Mouse (Mus musculus): ENCODE data around the gene Fbxl7.
"Not testable (repeated sequence)": the region's sequence is repeated elsewhere in the genome, so short reads cannot be mapped to it uniquely, and the experiment has no call there.

The Fbxl7 gene

DNA sequence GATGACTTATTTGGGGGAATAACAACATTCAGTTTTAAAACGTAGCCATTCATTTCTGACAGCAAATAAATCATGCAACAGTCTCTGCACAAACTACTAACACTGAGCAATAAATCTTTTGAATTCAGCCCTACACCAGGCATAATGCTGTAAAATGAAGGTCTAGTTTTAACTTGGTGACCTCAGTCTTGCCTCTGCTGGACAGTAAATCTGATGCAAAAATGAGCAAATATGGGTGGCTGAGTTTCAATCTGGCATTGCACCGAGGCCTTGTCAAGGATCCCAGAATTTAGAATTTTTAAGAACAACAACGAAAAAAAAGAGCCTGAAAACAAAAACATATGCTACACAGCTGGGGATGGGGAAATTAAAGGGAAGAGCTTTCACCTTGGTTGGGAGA lies 85.8 kb downstream of the Fbxl7 start:
- no peak for DNase-seq (ENCODE audit: low spot score)

DNA sequence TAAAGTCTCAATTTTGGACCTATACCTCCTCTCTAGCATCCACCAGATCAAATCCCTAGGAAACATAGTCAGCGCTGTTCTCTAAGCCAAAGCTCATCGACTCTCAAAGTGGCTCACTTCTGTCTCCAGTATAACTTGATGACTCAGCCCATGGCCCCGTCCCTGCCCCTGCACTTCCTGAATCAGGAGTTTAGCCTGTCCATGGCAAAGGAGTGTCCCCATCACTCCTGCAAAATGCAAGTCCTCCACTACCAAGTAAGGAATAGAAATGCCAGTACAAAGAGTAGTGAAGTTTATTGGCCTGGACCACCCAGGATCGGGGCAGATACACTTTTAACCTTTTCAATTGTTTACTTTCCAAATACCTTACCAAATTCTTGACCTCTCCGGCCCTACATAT lies 91.3 kb downstream of the Fbxl7 start:
- DNase-seq (ENCODE audit: low spot score), result no peak

DNA sequence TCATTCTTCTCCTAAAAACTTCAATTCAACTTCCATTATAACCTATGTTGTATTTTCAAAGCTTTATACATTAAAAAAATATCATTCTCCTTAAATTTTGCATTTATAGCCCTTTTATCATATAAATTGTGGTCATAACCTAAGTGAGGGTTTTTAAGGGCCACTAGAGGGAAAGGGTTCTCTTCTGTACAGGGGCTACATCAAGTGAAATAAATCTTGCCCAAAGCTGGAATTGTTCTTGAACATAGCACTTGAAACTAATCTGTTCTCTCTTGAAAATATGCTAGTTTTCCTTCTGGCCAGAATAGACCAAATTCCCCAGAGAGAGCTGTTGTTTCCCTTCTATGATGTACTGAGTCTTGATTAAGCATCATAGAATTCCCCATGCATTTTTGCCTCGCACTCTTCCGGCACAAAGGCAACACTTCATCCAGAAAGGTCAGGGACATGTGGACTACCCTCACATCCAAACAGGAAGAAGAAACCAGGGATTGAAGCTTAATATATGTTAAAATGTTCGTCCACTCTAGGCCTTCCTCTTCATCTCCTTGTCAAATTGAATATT lies 95.8 kb downstream of the Fbxl7 start:
- DNase-seq (ENCODE audit: low spot score), result no peak

DNA sequence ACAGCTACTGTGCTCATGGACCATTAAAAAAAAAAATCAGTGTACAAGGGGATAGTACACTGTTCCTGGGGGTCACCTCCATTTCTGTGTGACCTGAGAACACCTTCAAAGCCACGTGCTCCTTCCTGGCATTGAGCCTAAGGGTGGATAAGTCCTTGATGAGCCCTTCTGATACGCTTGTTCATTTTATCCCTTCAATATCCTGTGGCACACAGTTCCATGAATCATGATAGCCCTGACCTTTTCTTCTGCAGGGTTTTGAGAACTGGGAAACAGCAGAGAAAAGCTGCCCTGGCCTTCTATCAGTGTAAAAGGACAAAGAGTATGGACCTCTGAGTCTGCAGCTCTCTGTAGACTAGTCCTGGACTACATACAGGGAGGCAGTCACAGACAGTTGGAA lies 99.4 kb downstream of the Fbxl7 start:
- DNase-seq (ENCODE audit: low spot score), result no peak

DNA sequence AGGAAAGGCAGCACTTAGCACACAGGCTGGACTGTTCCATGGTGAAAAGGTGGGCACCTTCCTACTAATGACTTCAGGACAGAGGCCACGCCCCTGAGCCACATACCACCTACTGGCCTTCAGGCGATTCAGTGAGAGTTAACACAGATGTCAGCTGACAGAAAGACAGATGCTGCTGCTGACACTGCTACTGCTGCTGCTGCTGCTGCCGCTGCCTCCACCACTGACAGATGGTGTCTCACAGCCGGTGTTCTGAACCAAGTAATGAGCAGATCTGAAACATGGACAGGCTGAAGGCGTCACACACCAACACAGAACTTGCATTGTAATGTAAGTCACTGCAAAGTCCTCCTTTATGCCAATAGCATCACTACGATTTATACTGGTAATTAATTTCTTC lies 99.9 kb downstream of the Fbxl7 start:
- DNase-seq (ENCODE audit: low spot score), result no peak

DNA sequence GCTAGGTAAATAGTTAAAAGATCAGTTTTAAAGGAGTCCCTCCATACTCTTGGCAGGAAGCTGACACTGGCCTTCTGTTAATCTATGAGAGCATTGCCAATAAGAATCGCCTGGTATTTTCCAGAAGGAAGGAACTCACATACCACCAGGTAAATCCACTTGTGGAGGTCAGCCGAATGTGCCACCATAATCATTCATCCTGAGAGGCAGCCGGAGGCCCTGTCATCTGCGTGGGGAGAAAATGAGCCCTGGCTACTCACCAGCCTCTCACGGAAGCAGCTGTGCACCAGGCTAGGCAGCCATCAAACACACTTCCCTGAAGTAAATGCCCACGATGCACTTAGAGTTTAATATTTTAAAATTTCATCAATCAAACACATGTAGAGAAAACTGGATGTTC lies 108.2 kb downstream of the Fbxl7 start:
- DNase-seq (ENCODE audit: low spot score), result no peak

DNA sequence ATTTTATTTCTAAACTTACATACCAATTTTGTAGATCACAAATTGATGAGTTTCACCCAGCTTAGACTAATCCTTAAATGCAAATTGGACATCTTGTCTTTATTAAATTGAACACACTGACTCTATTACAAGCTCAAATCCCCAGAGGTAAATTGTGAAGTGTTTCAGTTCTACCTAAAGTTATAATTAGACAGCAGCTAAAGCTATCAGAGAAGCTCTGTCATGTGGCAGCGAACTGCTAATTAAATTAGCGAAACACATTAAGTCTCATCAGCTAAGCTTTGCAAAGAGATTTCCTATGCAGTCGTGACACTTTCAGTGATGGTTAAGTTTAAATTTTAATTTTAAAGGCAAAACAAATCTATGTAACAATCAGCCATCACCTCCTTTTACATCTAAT lies 114.8 kb downstream of the Fbxl7 start:
- no peak for DNase-seq (ENCODE audit: low spot score)

DNA sequence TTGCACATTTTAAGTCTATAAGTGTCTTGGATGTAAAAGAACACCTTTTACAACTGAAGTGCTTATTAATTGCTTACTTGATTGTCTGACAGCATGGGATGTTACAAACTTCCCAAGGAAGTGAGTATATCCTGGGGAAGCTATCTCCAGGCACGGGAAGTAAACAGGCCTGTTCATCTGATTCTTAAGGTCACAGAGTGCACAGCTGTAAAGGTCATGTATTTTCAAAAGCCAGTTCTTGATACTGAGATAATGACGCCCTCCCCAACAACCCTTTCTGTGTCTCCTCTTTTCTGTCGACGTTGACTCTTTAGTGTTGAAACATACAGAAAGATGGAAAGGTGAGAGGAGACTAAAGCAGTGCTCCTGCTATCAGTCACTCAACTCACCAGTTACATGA lies 116.3 kb downstream of the Fbxl7 start:
- DNase-seq (ENCODE audit: low spot score), result no peak

DNA sequence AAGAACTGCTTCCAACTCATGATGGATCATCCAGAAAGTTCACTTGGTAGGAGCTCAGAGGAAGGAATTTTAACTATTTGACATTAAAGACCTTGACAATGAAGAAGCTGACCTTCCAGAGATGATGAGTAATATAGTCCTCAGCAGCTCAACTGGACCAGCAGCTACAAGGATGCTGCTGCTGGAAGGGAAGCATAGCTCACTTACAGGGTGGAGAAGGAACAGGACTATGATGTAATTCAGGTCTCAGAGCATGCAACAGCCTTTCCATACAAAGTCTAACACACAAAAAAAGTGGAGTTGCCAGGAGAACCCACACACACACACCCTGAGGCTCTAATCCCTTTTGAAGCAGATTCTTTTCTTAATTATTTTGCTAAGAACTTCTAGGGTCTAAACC lies 119.7 kb downstream of the Fbxl7 start:
- no peak for DNase-seq (ENCODE audit: low spot score)

DNA sequence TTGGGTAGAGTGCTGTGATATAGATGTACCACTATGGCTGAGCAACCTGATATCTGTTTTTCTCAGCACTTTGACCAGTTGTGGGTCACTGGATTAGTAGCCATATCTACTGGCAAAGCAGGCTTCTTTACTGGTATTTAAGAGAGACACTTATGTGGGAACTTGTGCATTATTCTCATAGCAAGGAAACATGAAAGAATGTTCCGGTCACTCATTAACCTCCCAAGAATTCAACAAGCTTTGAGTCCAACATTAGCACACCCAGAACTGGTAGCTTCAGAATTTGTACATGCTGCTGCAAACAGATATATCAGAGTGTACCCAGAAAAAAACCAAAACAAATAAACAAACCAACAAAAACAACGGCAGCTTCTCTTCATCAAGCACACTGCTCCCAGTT lies 120.5 kb downstream of the Fbxl7 start:
- no peak for DNase-seq (ENCODE audit: low spot score)

DNA sequence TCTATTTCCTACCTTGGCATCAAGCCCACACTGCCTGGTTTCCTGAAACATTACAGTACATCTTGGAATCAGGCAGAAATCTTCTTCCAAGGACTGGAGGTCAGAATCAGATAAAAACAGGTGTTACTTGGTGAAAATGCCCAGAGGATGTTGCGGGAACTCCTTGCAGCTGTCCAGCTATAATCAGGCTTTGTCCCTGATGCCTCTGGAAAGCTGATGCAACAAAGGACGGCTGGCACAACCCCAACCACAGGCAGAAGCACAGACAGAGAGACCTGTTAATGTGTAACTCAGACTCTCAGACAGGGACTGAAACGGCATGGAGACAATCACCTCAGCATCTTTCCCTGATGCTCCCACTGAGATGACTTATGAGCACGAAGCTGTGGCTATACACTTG lies 133.7 kb downstream of the Fbxl7 start:
- DNase-seq (ENCODE audit: low spot score), result no peak

DNA sequence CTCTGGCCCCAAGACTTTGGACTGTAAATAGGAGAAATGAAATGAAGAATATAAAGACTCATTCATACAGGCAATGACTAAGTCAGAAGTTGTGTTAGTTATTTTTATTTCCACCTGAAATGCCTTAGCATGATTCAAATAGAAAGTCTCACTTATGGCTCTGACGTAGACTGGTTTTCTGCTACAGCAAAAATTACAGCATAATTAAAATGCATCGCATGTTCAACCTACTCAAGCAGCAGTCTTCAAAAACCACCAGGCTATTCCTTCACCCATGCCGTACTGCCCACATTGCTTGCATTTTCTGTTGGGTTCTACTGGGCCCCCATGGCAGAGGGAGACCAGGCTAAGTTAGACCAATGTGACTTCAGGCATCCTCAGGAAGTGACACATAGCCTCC lies 146.9 kb downstream of the Fbxl7 start:
- no peak for DNase-seq (ENCODE audit: low spot score)

DNA sequence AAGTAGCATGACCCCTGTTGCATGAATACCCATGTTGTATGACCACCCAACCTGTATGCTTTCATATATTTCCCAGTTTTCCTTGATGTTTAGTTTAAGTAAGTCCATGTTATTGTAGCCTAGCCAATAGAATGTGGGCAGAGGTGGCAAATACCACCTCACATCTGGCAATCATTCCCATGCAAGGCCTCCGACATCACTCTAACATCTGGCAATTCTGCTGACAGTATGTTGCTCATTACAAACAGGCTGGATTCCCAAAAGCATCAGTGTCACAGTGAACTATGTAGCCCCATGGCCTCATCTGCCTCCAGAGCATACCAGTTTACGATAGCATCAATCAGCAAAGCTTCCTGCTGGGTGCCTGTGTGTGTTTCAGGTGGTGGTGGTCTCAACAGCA lies 163.0 kb downstream of the Fbxl7 start:
- no peak for DNase-seq (ENCODE audit: low spot score)

DNA sequence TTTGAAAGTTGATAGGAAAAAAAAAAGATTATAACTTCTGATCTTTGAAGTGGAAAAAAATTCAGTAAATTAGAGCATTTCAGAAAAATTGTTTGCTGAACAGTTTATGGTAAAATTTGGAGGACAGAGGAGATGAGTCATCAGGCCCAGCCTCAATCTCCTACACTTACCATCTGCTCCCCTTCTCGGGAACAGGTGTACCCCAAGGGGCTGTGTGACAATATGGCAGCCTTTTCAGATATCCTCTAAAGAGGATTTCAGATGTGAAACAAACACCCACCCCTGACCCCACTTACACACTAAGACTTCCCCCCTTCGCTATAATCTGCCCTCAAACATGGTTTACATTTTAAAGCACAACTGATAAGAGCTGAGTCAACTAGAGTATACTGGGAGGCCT lies 164.6 kb downstream of the Fbxl7 start:
- no peak for DNase-seq (ENCODE audit: low spot score)

DNA sequence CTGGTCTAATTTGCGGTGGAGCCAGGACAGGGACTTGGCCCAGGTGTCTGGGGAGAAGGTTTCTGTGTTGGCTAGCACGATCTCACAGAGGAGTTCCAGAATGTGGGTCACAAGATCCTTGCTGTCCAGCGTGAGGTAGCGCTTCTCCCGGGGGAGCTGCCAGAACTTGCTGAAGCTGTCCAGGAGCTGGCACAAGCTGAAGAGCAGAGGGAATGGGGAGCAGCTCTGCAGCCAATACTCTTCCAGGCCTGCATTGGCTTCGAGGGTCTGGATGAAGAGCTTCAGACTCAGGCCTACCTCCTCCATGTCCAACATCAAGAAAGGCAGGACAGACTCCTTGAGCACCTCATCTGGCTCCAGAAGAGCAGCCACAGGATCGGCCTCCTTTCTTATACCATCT lies 166.0 kb downstream of the Fbxl7 start:
- not testable (repeated sequence) for DNase-seq (ENCODE audit: low spot score)

DNA sequence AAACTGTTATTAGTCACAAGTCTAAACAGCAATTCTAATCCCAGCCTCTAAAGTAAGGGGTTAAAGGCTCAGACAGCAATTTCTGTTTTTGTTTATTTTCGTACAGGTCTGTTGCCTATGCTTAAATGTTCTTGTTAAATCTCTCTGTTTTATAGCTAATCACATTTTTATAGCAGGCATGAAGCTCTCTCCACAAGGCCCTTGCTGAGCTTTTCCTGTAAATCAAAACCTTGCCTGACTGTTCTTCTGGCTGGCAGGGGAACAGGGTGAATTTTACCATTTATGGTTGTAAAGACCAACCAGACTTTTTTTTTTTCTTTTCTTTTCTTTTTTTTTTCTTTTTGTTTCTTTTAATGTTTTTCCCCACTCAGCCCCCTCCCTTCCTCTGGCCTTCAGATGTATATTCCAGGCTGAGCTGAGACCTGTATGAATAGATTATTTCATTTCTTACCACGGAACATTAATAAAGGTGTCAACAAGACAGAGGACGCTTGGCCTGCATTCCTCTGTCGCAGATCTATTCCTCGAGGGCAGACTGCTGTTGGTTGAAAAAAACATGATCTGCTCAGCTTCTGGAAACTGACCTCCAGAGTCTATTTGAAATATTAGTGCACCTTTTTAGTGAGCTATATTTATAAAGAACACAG lies 176.9 kb downstream of the Fbxl7 start:
- DNase-seq (ENCODE audit: low spot score), result no peak

DNA sequence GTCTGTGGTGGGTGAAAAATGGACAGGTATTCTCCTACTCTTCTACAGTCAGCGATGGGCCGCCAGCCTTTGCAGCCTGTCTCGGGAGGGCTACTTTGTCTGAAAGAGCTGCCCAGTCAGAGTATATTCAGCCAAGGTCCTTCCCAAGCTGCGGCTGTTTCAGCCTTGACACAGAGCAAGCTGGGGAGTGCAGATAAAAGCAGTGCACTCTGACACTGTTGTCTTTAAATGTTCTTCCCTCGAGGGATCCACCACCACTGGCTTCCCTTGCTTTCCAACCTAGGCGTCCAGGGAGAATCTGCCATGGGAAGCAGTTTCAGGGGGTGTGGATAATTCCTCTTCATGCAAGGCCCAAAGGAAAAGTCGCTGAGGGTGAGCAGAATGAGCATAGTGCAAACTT lies 177.4 kb downstream of the Fbxl7 start:
- no peak for DNase-seq (ENCODE audit: low spot score)

DNA sequence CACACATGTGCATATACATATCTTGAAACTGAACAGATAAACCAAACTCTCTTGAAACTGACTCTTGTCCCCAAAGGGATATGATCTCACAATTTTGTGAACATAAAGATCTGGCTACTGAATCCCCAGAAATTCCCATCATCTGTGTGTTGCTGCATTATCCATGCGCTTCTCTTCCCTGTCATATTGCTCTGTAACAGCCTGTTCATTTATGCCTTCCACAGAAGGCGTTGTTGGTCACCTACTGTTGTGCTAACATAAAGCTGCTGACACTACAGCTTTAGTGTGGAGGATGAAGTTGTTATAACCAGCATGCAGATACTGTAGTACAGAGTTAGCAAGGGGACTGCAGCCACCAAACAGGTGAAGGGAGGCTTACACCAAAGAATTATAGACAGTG lies 179.2 kb downstream of the Fbxl7 start:
- DNase-seq (ENCODE audit: low spot score), result no peak

DNA sequence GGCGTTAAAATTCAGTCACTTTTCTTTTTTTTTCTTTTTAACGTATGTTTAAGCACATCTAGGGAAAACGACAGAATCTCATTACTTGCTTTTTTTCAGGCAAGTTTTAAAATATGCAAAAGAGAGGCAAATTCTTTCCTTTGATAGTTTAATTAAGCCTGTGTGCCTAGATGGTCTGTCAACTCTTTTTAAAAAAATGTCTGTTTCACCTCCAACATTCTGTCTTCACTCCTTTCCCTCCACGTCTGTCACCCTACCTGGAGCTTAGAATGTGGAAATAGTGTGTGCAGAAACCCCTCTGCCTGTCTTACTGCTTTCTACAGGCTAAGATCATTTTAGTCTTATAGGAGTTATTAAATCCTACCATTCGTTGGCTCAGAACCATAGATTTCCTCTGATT lies 179.7 kb downstream of the Fbxl7 start:
- no peak for DNase-seq (ENCODE audit: low spot score)

DNA sequence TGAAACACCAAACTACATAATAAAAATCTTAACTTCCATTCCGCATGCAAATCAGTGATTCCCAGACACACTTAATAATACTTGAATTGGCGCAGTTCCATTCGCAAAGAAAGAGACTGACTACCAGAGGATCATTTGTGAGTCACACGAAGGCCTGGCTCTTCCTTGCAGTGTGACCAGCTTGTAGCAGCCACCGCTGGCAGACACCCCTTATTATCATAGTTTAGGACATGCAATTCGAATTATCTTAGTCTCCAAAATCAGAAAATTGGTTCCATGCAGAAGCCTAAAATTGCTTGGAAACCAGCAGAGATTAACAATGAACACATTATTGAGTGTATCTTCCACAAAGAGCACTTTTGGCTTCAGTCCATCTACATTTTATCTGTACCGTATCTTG lies 183.1 kb downstream of the Fbxl7 start:
- DNase-seq (ENCODE audit: low spot score), result no peak

DNA sequence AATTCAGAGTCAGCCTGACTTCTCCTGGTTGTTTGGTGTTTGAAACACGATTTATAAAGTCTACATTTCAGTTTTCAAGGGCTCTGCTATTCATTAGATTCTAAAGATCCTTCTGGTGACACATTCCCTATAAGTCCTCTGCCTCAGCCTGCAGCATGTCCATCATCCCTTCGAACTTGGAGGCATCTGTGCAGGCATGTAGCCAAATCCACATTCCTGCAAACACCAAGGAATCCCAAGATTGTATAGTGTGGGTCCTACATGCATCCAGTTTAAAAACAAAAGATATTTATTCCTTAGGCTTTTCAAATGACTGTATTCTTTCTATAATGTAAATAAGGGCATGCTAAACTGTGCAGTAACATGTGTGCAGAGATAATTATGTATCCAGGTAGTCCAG lies 190.4 kb downstream of the Fbxl7 start:
- no peak for DNase-seq (ENCODE audit: low spot score)

DNA sequence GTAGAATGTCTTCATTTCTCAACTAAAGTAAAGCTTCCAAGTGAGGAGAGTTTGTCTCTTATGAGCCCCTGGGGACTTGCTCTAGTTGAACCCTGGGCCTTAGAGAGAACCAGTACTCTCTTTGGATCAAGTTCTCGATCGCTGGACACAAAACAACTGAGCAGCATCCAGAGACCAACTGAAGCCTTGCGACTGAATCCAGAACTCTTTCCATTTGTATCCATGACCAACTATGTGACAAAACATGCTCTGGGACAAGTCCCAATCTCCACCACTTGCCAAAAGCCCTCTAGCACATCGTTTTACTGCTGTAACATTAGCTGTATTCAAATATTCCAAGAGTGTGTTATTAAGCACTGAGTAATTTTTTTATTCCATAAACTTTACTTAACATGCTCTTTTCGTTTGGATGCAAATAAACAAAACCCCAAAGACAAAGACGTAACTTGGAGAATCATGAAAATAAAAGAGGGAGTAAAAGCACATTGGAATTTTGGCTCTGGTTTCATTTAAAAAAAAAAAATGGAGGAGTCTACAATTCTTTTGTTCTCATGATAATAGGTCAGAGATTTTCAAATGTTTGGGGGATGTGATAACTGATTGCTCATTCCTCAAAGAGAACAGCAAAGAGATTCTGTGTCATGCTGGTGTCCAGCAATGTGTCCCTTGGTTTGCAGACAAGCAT lies 192.1 kb downstream of the Fbxl7 start:
- DNase-seq (ENCODE audit: low spot score), result no peak

DNA sequence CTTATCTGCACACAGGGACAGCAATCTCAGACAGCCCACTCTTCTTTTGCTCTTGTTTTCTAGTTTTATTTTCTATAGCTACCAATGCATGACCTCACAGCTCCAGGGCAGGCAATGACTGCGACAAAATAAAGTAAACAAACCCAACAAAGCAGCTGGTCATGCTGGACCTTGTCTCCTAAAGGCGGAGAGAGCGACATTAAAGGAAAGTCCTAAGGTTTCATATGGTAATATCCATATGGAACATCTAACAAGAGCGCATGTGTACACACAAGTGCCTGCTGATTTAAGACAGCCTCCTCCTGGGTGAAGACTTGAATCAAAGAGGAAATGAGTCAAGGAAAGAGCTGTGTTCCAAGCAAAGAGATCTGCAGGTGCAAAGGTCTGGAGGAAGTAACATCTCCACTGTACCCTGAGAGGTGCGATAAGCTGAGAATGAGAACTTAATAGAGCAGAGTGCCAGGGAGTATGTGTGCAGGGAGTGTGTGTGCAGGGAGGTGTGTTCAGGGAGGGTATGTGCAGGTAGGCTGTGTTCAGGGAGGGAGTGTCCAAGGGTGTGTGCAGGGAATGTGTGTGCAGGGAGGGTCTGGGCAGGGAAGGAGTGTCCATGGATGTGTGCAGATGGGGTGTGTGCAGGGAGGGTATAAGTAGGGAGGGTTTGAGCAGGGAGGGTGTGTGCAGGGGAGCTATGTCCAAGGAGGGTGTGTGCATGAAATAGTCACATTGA lies 193.3 kb downstream of the Fbxl7 start:
- no peak for DNase-seq (ENCODE audit: low spot score)

Measured in adipocyte (in vitro differentiated cells).